Mouse (Mus musculus): ENCODE results near the gene Krtap3-1. TPM values are rescaled to one million over a fixed set of nuclear protein-coding genes. Genes with fewer than 3 reads are reported as not detected.

The Krtap3-1 gene
- polyA plus RNA-seq, 1 experiment, result not detected

DNA sequence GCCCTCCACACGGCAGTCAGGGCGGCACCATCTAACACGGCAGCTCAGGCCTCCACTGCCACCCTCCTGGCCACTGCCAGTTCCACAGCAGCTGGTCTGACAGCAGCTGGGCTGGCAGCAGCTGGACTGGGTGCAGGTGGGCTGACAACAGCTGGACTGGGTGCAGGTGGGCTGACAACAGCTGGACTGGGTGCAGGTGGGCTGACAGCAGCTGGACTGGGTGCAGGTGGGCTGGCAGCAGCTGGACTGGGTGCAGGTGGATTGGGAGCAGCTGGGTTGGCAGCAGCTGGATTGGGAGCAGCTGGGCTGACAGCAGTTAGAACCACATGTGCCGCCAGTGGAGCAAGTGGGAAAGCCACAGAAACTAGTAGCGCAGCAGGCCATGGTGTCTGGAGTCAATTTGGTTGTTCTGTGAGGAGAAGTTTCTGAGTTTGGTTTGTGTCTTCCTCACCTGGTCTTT is 16.8 kb upstream of the Krtap3-1 start, which contains the start of gene Krtap1-4:
Gene Krtap1-4, minus strand, starts transcription at position 410 of the 460 bp plus-strand sequence.
- TF ChIP-seq POLR2A (IDR thresholded peaks at IDR 0.05; ENCODE audit: borderline replicate concordance, insufficient read depth, low read length) (no peak), CTCF (IDR thresholded peaks at IDR 0.05; ENCODE audit: borderline replicate concordance, insufficient read depth, low read depth, low read length) (no peak)
- WGBS, result 72% methylated on average over 5 of the region's 5 CpGs
- H3K27ac ChIP-seq (ENCODE audit: insufficient read depth, low read length), result no peak within 1 kb of the TSS
- no peaks in the 10 kb centered on the region for H3K27me3 ChIP-seq (ENCODE audit: control insufficient read depth, insufficient read depth, low read length)
- no peak within 1 kb of the TSS for H3K4me3 ChIP-seq (replicated peaks; ENCODE audit: insufficient read depth, low read depth, low read length)
- H3K4me1 ChIP-seq (ENCODE audit: control insufficient read depth, insufficient read depth, low read length), result no peaks in the 10 kb centered on the region
- DNase-seq, result no peak

DNA sequence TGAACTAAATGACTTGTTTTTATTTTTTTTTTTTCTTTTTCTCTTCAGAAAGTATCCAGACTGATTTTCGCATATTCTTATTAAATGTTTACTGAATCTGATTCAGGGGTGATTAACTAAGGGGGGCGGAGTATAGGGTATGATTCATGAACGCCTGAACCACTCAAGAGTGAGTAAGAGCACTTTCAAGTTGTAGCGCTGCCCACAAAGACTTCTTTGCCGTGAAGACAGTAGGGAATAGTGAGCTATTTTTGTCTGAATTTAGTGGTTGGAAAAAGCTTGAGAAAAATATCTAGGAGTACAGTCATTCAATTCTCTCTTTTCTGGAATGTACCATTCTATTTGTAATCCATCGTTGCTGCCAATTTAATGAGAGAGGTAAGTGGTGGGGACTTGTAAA is 15.1 kb upstream of the Krtap3-1 start:
- no peak for DNase-seq
- Histone ChIP-seq H3K4me3 (replicated peaks; ENCODE audit: insufficient read depth, low read depth, low read length) (no peak overlapping the region), H3K4me1 (ENCODE audit: control insufficient read depth, insufficient read depth, low read length) (no peaks in the 10 kb centered on the region), H3K27ac (ENCODE audit: insufficient read depth, low read length) (no peak overlapping the region), H3K27me3 (ENCODE audit: control insufficient read depth, insufficient read depth, low read length) (no peaks in the 10 kb centered on the region)
- 83% methylated on average over 6 of the region's 6 CpGs for WGBS
- TF ChIP-seq POLR2A (IDR thresholded peaks at IDR 0.05; ENCODE audit: borderline replicate concordance, insufficient read depth, low read length), result no peak
- TF ChIP-seq CTCF (IDR thresholded peaks at IDR 0.05; ENCODE audit: borderline replicate concordance, insufficient read depth, low read depth, low read length), result no peak

DNA sequence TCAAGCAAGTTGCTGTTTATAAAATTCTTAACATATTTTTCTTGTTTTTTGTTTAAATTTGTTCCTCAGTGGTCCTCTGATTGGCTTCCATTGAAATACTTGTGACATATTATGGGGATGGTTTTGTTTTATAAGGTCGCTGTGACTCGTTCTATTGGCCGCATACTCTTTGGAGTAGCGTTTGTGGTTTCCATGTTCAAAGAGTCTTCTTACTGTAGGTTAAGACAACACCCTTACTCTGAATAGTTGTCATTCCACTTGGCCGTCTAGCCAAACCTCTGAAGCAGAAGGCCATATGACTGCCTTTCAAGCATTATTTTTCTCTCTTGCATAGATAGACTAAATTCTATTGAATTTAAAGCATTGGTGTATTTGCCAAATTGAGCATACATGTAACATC is 14.6 kb upstream of the Krtap3-1 start:
- 92% methylated on average over 5 of the region's 5 CpGs for WGBS
- TF ChIP-seq POLR2A (IDR thresholded peaks at IDR 0.05; ENCODE audit: borderline replicate concordance, insufficient read depth, low read length), result no peak
- TF ChIP-seq CTCF (IDR thresholded peaks at IDR 0.05; ENCODE audit: borderline replicate concordance, insufficient read depth, low read depth, low read length), result no peak

DNA sequence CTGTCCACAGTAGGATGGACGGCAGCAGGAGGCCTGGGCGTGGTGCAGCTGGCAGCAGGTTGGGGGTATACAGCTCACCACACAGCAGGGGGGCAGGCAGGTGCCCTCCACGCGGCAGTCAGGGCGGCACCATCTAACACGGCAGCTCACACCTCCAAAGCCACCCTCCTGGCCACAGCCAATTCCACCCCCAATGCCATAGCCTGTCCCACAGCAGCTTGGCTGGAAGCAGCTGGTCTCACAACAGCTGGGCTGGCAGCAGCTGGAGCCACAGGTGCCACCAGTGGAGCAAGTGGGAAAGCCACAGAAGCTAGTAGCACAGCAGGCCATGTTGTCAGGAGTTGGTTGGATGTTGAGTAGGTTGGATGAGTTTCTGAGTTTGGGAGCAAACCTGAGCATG is 14.2 kb upstream of the Krtap3-1 start, which contains the start of gene Krtap1-5:
Gene Krtap1-5, minus strand, starts transcription at position 381 of the 400 bp plus-strand sequence.
- no peaks in the 10 kb centered on the region for H3K4me1 ChIP-seq (ENCODE audit: control insufficient read depth, insufficient read depth, low read length)
- no peak for DNase-seq
- H3K27me3 ChIP-seq (ENCODE audit: control insufficient read depth, insufficient read depth, low read length), result no peaks in the 10 kb centered on the region
- no peak within 1 kb of the TSS for H3K4me3 ChIP-seq (replicated peaks; ENCODE audit: insufficient read depth, low read depth, low read length)
- no peak within 1 kb of the TSS for H3K27ac ChIP-seq (ENCODE audit: insufficient read depth, low read length)
- WGBS, result 84% methylated on average over 6 of the region's 6 CpGs
- TF ChIP-seq POLR2A (IDR thresholded peaks at IDR 0.05; ENCODE audit: borderline replicate concordance, insufficient read depth, low read length), result no peak
- no peak for TF ChIP-seq CTCF (IDR thresholded peaks at IDR 0.05; ENCODE audit: borderline replicate concordance, insufficient read depth, low read depth, low read length)

More for the DNA sequence above, 14.6 kb upstream of the Krtap3-1 start:
- H3K4me3 ChIP-seq (replicated peaks; ENCODE audit: insufficient read depth, low read depth, low read length), result no peak overlapping the region
- no peaks in the 10 kb centered on the region for H3K27me3 ChIP-seq (ENCODE audit: control insufficient read depth, insufficient read depth, low read length)
- no peak for DNase-seq
- H3K27ac ChIP-seq (ENCODE audit: insufficient read depth, low read length), result no peak overlapping the region
- no peaks in the 10 kb centered on the region for H3K4me1 ChIP-seq (ENCODE audit: control insufficient read depth, insufficient read depth, low read length)

DNA sequence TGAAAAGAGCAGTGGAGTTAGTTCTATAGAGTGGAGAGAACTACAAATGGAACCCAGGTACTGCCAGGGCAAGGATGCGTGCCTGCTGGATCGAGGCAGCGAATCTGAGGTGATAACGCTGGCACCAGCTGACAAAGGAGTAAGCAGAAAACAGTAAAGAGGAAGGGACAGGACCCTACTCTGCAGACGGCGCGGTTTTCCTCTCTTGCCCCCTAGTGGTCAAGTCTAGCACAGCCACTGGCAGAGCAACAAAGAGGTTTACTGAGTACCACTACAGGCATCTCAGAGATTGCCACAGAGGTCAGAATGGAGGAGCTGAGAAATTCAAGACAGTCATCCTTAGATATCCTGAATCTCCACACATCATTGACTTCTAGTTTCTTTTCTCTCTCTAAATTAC is 7.7 kb upstream of the Krtap3-1 start:
- WGBS, result 4% methylated on average over 7 of the region's 7 CpGs
- Histone ChIP-seq H3K27ac (ENCODE audit: insufficient read depth, low read length) (no peak overlapping the region), H3K27me3 (ENCODE audit: control insufficient read depth, insufficient read depth, low read length) (no peaks in the 10 kb centered on the region), H3K4me3 (replicated peaks; ENCODE audit: insufficient read depth, low read depth, low read length) (no peak overlapping the region), H3K4me1 (ENCODE audit: control insufficient read depth, insufficient read depth, low read length) (peaks cover 2% of the 10 kb centered on the region)
- peak; percentile 38 to 56 for DNase-seq
- peak; percentile 70 for TF ChIP-seq CTCF (IDR thresholded peaks at IDR 0.05; ENCODE audit: borderline replicate concordance, insufficient read depth, low read depth, low read length)
- TF ChIP-seq POLR2A (IDR thresholded peaks at IDR 0.05; ENCODE audit: borderline replicate concordance, insufficient read depth, low read length), result no peak

DNA sequence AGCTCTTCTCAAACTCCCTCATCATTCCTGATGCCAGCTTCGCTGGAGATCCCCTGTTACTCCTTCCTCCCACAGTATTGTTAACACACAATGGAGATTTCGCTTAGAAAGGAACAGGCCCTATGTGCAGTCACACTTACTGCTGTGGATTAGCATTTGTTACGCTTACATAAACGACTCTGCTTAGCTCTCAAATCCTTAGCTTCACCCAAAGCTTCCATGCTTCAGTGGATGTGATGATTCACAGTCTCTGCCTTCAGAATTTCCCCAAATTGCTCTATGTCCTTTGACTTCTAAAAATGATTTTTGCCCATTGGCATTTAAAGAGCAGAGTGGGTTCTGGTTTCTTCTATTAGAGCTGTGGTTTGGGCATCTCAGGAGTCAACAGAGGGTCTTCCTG is 6.7 kb upstream of the Krtap3-1 start:
- no peak overlapping the region for H3K27ac ChIP-seq (ENCODE audit: insufficient read depth, low read length)
- H3K4me1 ChIP-seq (ENCODE audit: control insufficient read depth, insufficient read depth, low read length), result peaks cover 2% of the 10 kb centered on the region
- 43% methylated on average over 4 of the region's 4 CpGs for WGBS
- H3K27me3 ChIP-seq (ENCODE audit: control insufficient read depth, insufficient read depth, low read length), result no peaks in the 10 kb centered on the region
- TF ChIP-seq POLR2A (IDR thresholded peaks at IDR 0.05; ENCODE audit: borderline replicate concordance, insufficient read depth, low read length) (no peak), CTCF (IDR thresholded peaks at IDR 0.05; ENCODE audit: borderline replicate concordance, insufficient read depth, low read depth, low read length) (no peak)
- no peak overlapping the region for H3K4me3 ChIP-seq (replicated peaks; ENCODE audit: insufficient read depth, low read depth, low read length)
- DNase-seq, result no peak

DNA sequence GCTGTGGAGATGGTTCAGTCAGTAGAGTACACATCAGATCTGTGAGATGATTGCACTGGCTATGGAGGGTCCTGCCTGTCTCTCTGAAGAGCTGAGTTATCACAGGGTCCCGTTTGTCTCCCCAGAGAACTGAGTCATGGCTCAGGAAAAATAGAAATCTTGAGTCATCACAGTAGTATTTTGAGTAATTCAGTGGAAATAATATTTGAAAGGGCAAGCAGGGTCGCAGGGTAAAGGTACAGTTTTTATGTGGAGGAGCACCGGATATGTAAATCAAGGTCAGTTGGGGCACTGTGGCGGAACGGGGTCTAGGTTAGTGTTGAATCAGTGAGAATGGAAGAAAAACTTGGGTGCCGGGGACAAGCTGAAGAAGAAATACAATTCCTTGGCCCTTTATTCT is 3.9 kb downstream of the Krtap3-1 start:
- TF ChIP-seq CTCF (IDR thresholded peaks at IDR 0.05; ENCODE audit: borderline replicate concordance, insufficient read depth, low read depth, low read length) (no peak), POLR2A (IDR thresholded peaks at IDR 0.05; ENCODE audit: borderline replicate concordance, insufficient read depth, low read length) (no peak)
- H3K27ac ChIP-seq (ENCODE audit: insufficient read depth, low read length), result no peak overlapping the region
- H3K4me3 ChIP-seq (replicated peaks; ENCODE audit: insufficient read depth, low read depth, low read length), result no peak overlapping the region
- no peaks in the 10 kb centered on the region for H3K4me1 ChIP-seq (ENCODE audit: control insufficient read depth, insufficient read depth, low read length)
- no peaks in the 10 kb centered on the region for H3K27me3 ChIP-seq (ENCODE audit: control insufficient read depth, insufficient read depth, low read length)
- no peak for DNase-seq
- 78% methylated on average over 6 of the region's 6 CpGs for whole genome bisulfite sequencing

DNA sequence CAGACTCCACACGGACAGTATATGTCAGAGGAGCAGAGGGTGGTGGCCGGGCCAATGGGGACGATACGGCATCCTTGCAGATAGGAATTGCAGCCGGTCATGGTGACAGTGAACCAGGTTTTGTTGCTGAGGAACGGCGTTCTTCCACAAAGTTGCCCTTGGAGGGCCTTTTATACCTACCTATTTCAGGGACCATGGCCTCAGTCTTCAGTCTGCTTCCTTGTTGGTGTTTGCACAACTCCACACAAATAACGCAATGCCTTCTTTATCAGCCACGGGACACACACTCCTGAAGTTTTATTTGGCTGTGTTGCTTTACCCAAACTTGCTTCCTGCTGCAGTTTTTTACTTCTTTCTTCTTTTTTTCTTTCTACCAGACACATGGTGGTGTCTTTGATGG is 7.1 kb downstream of the Krtap3-1 start, which contains the start of gene Gm11939:
Gene Gm11939, minus strand, starts transcription at position 101 of the 400 bp plus-strand sequence.
- whole genome bisulfite sequencing, result 94% methylated on average over 9 of the region's 9 CpGs
- Histone ChIP-seq H3K4me1 (ENCODE audit: control insufficient read depth, insufficient read depth, low read length) (no peaks in the 10 kb centered on the region), H3K27me3 (ENCODE audit: control insufficient read depth, insufficient read depth, low read length) (no peaks in the 10 kb centered on the region), H3K27ac (ENCODE audit: insufficient read depth, low read length) (no peak within 1 kb of the TSS), H3K4me3 (replicated peaks; ENCODE audit: insufficient read depth, low read depth, low read length) (no peak within 1 kb of the TSS)
- no peak for DNase-seq
- TF ChIP-seq CTCF (IDR thresholded peaks at IDR 0.05; ENCODE audit: borderline replicate concordance, insufficient read depth, low read depth, low read length) (no peak), POLR2A (IDR thresholded peaks at IDR 0.05; ENCODE audit: borderline replicate concordance, insufficient read depth, low read length) (no peak)

Measured in cerebellum, adult 2 months (tissue).